In the genomic region with DNA sequence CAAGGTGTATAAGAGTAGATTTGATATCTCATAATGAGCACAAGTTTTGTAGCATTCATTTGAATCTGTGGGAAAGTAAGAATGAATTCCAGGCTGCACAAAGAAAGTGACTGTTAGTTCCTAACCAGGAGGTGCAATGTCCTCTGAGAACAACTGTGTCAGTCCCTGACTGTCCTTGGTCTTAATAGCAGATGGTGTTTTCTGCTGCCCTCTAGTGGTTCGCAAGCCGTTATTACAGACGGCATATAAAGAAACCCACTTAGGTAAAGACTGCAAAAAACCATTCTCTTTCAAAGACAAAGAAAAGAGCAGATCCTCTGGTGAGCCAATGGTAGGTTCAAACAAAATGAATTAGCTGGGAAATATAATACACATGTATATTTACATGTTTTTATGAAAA, we compare ENCODE assay signal across 10 mouse cellular contexts. TPM values are rescaled to one million over a fixed set of nuclear protein-coding genes. Genes with fewer than 3 reads are reported as not detected.
A peak's percentile ranks its signal among the peaks of the same experiment; 100 is the strongest.
DNase-seq lines count a peak whose midpoint lies in the region; ATAC-seq and TF ChIP-seq lines count a peak whose summit lies in the region.
"Had no signal": no experiment of that assay in that cellular context is flagged by ENCODE, and none has a peak within 500 bp of the region (broad histone marks: within the 10 kb centered on the region; RNA-seq: fewer than 3 reads in every experiment).

No protein-coding gene starts in this region.

- no peak overlapping the region for H3K27ac ChIP-seq in embryonic facial prominence, embryonic 11.5 days (replicated peaks; ENCODE audit: low read depth, low read length)
- H3K27ac ChIP-seq in intestine, postnatal 0 days (ENCODE audit: low read depth, low read length) = no peak overlapping the region
- H3K27ac ChIP-seq in stomach, postnatal 0 days (replicated peaks) = no peak overlapping the region

- 1% methylated on average over 3 of the region's 3 CpGs for WGBS in embryonic facial prominence, embryonic 11.5 days
- WGBS in intestine, postnatal 0 days = 2% methylated on average over 3 of the region's 3 CpGs
- WGBS in stomach, postnatal 0 days = 1% methylated on average over 3 of the region's 3 CpGs

- H3K4me2 ChIP-seq in embryonic facial prominence, embryonic 11.5 days (ENCODE audit: low read depth, low read length) = no peak overlapping the region
- H3K4me2 ChIP-seq in intestine, postnatal 0 days (replicated peaks; ENCODE audit: low read depth) = no peak overlapping the region
- no peak overlapping the region for H3K4me2 ChIP-seq in stomach, postnatal 0 days (replicated peaks; ENCODE audit: low read depth)

- no peak overlapping the region for H3K4me3 ChIP-seq in embryonic facial prominence, embryonic 11.5 days (ENCODE audit: low read depth, low read length)
- H3K4me3 ChIP-seq in intestine, postnatal 0 days (ENCODE audit: low read depth, low read length) = no peak overlapping the region
- H3K4me3 ChIP-seq in stomach, postnatal 0 days (ENCODE audit: low read depth, low read length) = no peak overlapping the region

- no peaks in the 10 kb centered on the region for H3K9me3 ChIP-seq in embryonic facial prominence, embryonic 11.5 days (replicated peaks; ENCODE audit: control insufficient read depth, low read length)
- H3K9me3 ChIP-seq in intestine, postnatal 0 days (ENCODE audit: control insufficient read depth) = no peaks in the 10 kb centered on the region
- no peaks in the 10 kb centered on the region for H3K9me3 ChIP-seq in stomach, postnatal 0 days (ENCODE audit: control insufficient read depth, low read length)

- no peak overlapping the region for H3K9ac ChIP-seq in embryonic facial prominence, embryonic 11.5 days (replicated peaks; ENCODE audit: low read length)
- no peak overlapping the region for H3K9ac ChIP-seq in intestine, postnatal 0 days (ENCODE audit: low read depth, low read length)
- no peak overlapping the region for H3K9ac ChIP-seq in stomach, postnatal 0 days (ENCODE audit: low read length)

- H3K36me3 ChIP-seq in embryonic facial prominence, embryonic 11.5 days (replicated peaks; ENCODE audit: control insufficient read depth, insufficient read depth, low read depth, low read length) = no peaks in the 10 kb centered on the region
- H3K36me3 ChIP-seq in intestine, postnatal 0 days (ENCODE audit: control insufficient read depth, insufficient read depth) = no peaks in the 10 kb centered on the region
- H3K36me3 ChIP-seq in stomach, postnatal 0 days (ENCODE audit: control insufficient read depth, insufficient read depth, low read length) = no peaks in the 10 kb centered on the region

- no peaks in the 10 kb centered on the region for H3K4me1 ChIP-seq in embryonic facial prominence, embryonic 11.5 days (ENCODE audit: control insufficient read depth, insufficient read depth, low read length)
- H3K4me1 ChIP-seq in intestine, postnatal 0 days (replicated peaks; ENCODE audit: control insufficient read depth, insufficient read depth, low read length) = no peaks in the 10 kb centered on the region
- no peaks in the 10 kb centered on the region for H3K4me1 ChIP-seq in stomach, postnatal 0 days (replicated peaks; ENCODE audit: control insufficient read depth, insufficient read depth)

- no peak for TF ChIP-seq EP300 in stomach, postnatal 0 days (optimal IDR thresholded peaks at IDR 0.05)

- ATAC-seq in embryonic facial prominence, embryonic 11.5 days (replicated peaks; ENCODE audit: insufficient number of reproducible peaks, low FRiP score, low TSS enrichment, low read depth) = no peak
- no peak for ATAC-seq in intestine, postnatal 0 days
- peak; percentile 83 for ATAC-seq in megakaryocyte, adult 5-6 weeks (ENCODE audit: poor library complexity, severe bottlenecking)
- ATAC-seq in stomach, postnatal 0 days (ENCODE audit: low FRiP score, low TSS enrichment) = 0 out of 2 replicates have a peak, but pooled peaks have one; percentile 29

- TF ChIP-seq CTCF in intestine, postnatal 0 days (IDR thresholded peaks at IDR 0.05; ENCODE audit: low read depth) = peak; percentile 80
- TF ChIP-seq CTCF in stomach, postnatal 0 days (IDR thresholded peaks at IDR 0.05; ENCODE audit: low read depth) = peak; percentile 93

- DNase-seq in adrenal gland, adult (ENCODE audit: inconsistent age in 2 of 2, low spot score in 1 of 2) = peak; percentile 25 to 79
- no peak for DNase-seq in adrenal gland, postnatal 4 days (ENCODE audit: low spot score in 2 of 2)
- DNase-seq in thymus, postnatal 0 days (ENCODE audit: low spot score) = peak; percentile 46
- no peak for DNase-seq in thymus, postnatal 36 days
- peak; percentile 61 for DNase-seq in embryonic facial prominence, embryonic 11.5 days (ENCODE audit: low spot score)
- DNase-seq in stomach, postnatal 0 days (ENCODE audit: low spot score) = peak; percentile 27

- no peaks in the 10 kb centered on the region for H3K27me3 ChIP-seq in embryonic facial prominence, embryonic 11.5 days (ENCODE audit: control insufficient read depth, insufficient read depth, low read length)
- no peaks in the 10 kb centered on the region for H3K27me3 ChIP-seq in intestine, postnatal 0 days (replicated peaks; ENCODE audit: control insufficient read depth, insufficient read depth, low read length)
- H3K27me3 ChIP-seq in stomach, postnatal 0 days (ENCODE audit: control insufficient read depth, insufficient read depth, low read length) = no peaks in the 10 kb centered on the region

RNA-seq across cellular contexts. Expression of a gene that starts 45.3 kb away (rescaled TPM):
- 10 to 100 TPM; 19.6 to 19.9 TPM for total RNA-seq in adrenal gland, postnatal 4 days (2021)
- polyA plus RNA-seq in thymus, postnatal 0 days (2015; fragmentation: Nextera tagmentation; extraction: Ambion mirVana) = 3.2 and 3.6 TPM in 2 replicates
- 6.4 and 8.1 TPM in 2 replicates for polyA plus RNA-seq in embryonic facial prominence, embryonic 11.5 days (2014; fragmentation: Nextera tagmentation; extraction: Ambion mirVana)
- 23.3 and 24.8 TPM in 2 replicates for polyA plus RNA-seq in intestine, postnatal 0 days (2015; fragmentation: Nextera tagmentation; extraction: Ambion mirVana)
- not detected in 2 replicates for total RNA-seq in megakaryocyte, adult 5-6 weeks (2015)
- total RNA-seq in megakaryocyte, adult 5-6 weeks (2017) = not detected in 2 replicates
- polyA plus RNA-seq in stomach, postnatal 0 days (2015; fragmentation: Nextera tagmentation; extraction: Ambion mirVana) = 18.7 and 20.0 TPM in 2 replicates
- polyA plus RNA-seq: C2C12 had no signal

RNA-seq across cellular contexts. Expression of a gene that starts 47.1 kb away (rescaled TPM):
- under 1 TPM in 1 of 2 experiments, not detected in 1; 0.28 TPM for total RNA-seq in adrenal gland, postnatal 4 days (2021)
- polyA plus RNA-seq in thymus, postnatal 0 days (2015; fragmentation: Nextera tagmentation; extraction: Ambion mirVana) = 0.13 TPM in 2 replicates
- polyA plus RNA-seq in embryonic facial prominence, embryonic 11.5 days (2014; fragmentation: Nextera tagmentation; extraction: Ambion mirVana) = not detected in 2 replicates
- 1.3 and 1.6 TPM in 2 replicates for polyA plus RNA-seq in intestine, postnatal 0 days (2015; fragmentation: Nextera tagmentation; extraction: Ambion mirVana)
- total RNA-seq in megakaryocyte, adult 5-6 weeks (2015) = not detected in 2 replicates
- not detected in 2 replicates for total RNA-seq in megakaryocyte, adult 5-6 weeks (2017)
- polyA plus RNA-seq in stomach, postnatal 0 days (2015; fragmentation: Nextera tagmentation; extraction: Ambion mirVana) = 0.70 and 1.5 TPM in 2 replicates
- total RNA-seq: layer of hippocampus, adult 18-20 months had no signal
- polyA plus RNA-seq: C2C12 had no signal

RNA-seq across cellular contexts. Expression of a gene that starts 53.2 kb away (rescaled TPM):
- total RNA-seq in adrenal gland, postnatal 4 days (2021) = 1 to 10 TPM in 1 of 2 experiments, under 1 TPM in 1; 0.22 to 4.4 TPM
- polyA plus RNA-seq in thymus, postnatal 0 days (2015; fragmentation: Nextera tagmentation; extraction: Ambion mirVana) = 0.69 and 1.4 TPM in 2 replicates
- 0.15 TPM in 1 of 2 replicates, not detected in the other for polyA plus RNA-seq in embryonic facial prominence, embryonic 11.5 days (2014; fragmentation: Nextera tagmentation; extraction: Ambion mirVana)
- polyA plus RNA-seq in intestine, postnatal 0 days (2015; fragmentation: Nextera tagmentation; extraction: Ambion mirVana) = 0.68 and 1.0 TPM in 2 replicates
- total RNA-seq in megakaryocyte, adult 5-6 weeks (2015) = not detected in 2 replicates
- total RNA-seq in megakaryocyte, adult 5-6 weeks (2017) = not detected in 2 replicates
- 2.8 and 3.6 TPM in 2 replicates for polyA plus RNA-seq in stomach, postnatal 0 days (2015; fragmentation: Nextera tagmentation; extraction: Ambion mirVana)
- polyA plus RNA-seq: C2C12 had no signal

Comparison
In these comparisons a context has a peak if more than half of its experiments do, and no peak if none do; other contexts are left out.
1. DNase-seq: peak in adrenal gland, adult (2 of 2), thymus, postnatal 0 days (single experiment), embryonic facial prominence, embryonic 11.5 days (single experiment) and stomach, postnatal 0 days (single experiment); none in adrenal gland, postnatal 4 days (0 of 2) and thymus, postnatal 36 days (0 of 2).
2. ATAC-seq: peak in megakaryocyte, adult 5-6 weeks (single experiment) and stomach, postnatal 0 days (single experiment); none in embryonic facial prominence, embryonic 11.5 days (single experiment) and intestine, postnatal 0 days (single experiment).